13 mouse cellular contexts compared by ENCODE assay signal in the genomic region with DNA sequence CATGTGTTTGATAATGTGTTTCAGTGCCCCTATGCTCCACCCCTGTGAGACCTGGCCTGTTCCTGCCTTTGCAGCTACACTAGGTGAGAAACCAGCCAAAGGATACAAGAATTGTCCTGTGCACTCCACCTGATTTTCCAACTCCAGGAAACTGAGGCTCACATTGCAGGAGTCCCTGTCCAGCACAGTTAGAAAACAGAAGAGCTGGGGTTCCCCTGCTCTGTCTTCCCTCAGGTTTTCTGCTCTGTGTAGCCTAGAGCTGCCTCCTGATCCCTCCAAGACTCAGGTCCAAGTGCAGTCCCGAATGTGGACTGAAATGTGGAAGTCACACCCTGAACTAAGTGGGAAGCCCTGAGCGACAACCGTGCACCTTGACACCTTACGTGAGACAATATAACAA. TPM values are rescaled to one million over a fixed set of nuclear protein-coding genes. Genes with fewer than 3 reads are reported as not detected.
DNase-seq lines count a peak whose midpoint lies in the region; ATAC-seq and TF ChIP-seq lines count a peak whose summit lies in the region.
"Had no signal": no experiment of that assay in that cellular context is flagged by ENCODE, and none has a peak within 500 bp of the region (broad histone marks: within the 10 kb centered on the region; RNA-seq: fewer than 3 reads in every experiment).

No protein-coding gene starts in this region.

- no peak for DNase-seq in heart, adult 9 months (ENCODE audit: low spot score in 2 of 2)
- DNase-seq in lung, postnatal 0 days (ENCODE audit: low spot score), result no peak
- DNase-seq in lung, postnatal 4 days, result no peak
- DNase-seq in hindbrain, embryonic 14.5 days (ENCODE audit: low spot score), result no peak
- DNase-seq in adrenal gland, adult 8-10 months, result no peak
- DNase-seq: forebrain, postnatal 0 days; left cerebral cortex, postnatal 4 days; retina, postnatal 1 day had no signal

- no peak overlapping the region for H3K27ac ChIP-seq in heart, embryonic 15.5 days
- H3K27ac ChIP-seq in lung, postnatal 0 days (ENCODE audit: low read length), result no peak overlapping the region
- H3K27ac ChIP-seq in hindbrain, embryonic 14.5 days, result no peak overlapping the region
- no peak overlapping the region for H3K27ac ChIP-seq in midbrain, embryonic 13.5 days

- no peak for TF ChIP-seq CTCF in lung, postnatal 0 days (IDR thresholded peaks at IDR 0.05)

- H3K36me3 ChIP-seq in heart, embryonic 15.5 days, result no peaks in the 10 kb centered on the region
- no peaks in the 10 kb centered on the region for H3K36me3 ChIP-seq in lung, postnatal 0 days (ENCODE audit: insufficient read depth, low read length)
- no peaks in the 10 kb centered on the region for H3K36me3 ChIP-seq in hindbrain, embryonic 14.5 days (replicated peaks; ENCODE audit: control insufficient read depth, insufficient read depth)
- no peaks in the 10 kb centered on the region for H3K36me3 ChIP-seq in midbrain, embryonic 13.5 days

- peaks cover 17% of the 10 kb centered on the region; the same call in 1 of the 2 replicates for H3K27me3 ChIP-seq in heart, embryonic 15.5 days
- H3K27me3 ChIP-seq in lung, postnatal 0 days (replicated peaks; ENCODE audit: insufficient read depth, low read length), result no peaks in the 10 kb centered on the region; the same call in 1 of the 2 replicates
- peaks cover 28% of the 10 kb centered on the region for H3K27me3 ChIP-seq in hindbrain, embryonic 14.5 days (ENCODE audit: control insufficient read depth, insufficient read depth, low read length)
- peaks cover 51% of the 10 kb centered on the region for H3K27me3 ChIP-seq in midbrain, embryonic 13.5 days

- peak overlapping the region; percentile 60 for H3K4me2 ChIP-seq in heart, embryonic 15.5 days
- peak overlapping the region; percentile 47; the same call in 1 of the 2 replicates for H3K4me2 ChIP-seq in lung, postnatal 0 days (replicated peaks; ENCODE audit: low read depth, low read length)
- 0 out of 2 replicates have a peak overlapping the region, but pooled peaks have one; percentile 40 for H3K4me2 ChIP-seq in hindbrain, embryonic 14.5 days (replicated peaks)
- H3K4me2 ChIP-seq in midbrain, embryonic 13.5 days (replicated peaks), result peak overlapping the region; percentile 41; the same call in 1 of the 2 replicates

- TF ChIP-seq EP300 in lung, postnatal 0 days (IDR thresholded peaks at IDR 0.05), result no peak

- ATAC-seq in heart, embryonic 15.5 days (replicated peaks; ENCODE audit: insufficient number of reproducible peaks, insufficient read depth, low FRiP score, low read depth), result no peak
- no peak for ATAC-seq in lung, postnatal 0 days
- ATAC-seq in hindbrain, embryonic 14.5 days (ENCODE audit: low FRiP score), result no peak
- ATAC-seq in midbrain, embryonic 13.5 days, result no peak
- ATAC-seq in CD4-positive, CD25-positive, alpha-beta regulatory T cell, adult 4 months, result no peak
- ATAC-seq: forebrain, postnatal 0 days had no signal

- H3K4me1 ChIP-seq in heart, embryonic 15.5 days (replicated peaks), result peaks cover 34% of the 10 kb centered on the region
- H3K4me1 ChIP-seq in lung, postnatal 0 days (ENCODE audit: insufficient read depth, low read depth, low read length), result peaks cover 11% of the 10 kb centered on the region; the same call in 1 of the 2 replicates
- peaks cover 7% of the 10 kb centered on the region; the same call in 1 of the 2 replicates for H3K4me1 ChIP-seq in hindbrain, embryonic 14.5 days (replicated peaks; ENCODE audit: control insufficient read depth, insufficient read depth, low read length)
- peaks cover 27% of the 10 kb centered on the region for H3K4me1 ChIP-seq in midbrain, embryonic 13.5 days (replicated peaks)

- no peaks in the 10 kb centered on the region for H3K9me3 ChIP-seq in heart, embryonic 15.5 days (replicated peaks)
- H3K9me3 ChIP-seq in lung, postnatal 0 days (ENCODE audit: low read length), result no peaks in the 10 kb centered on the region
- no peaks in the 10 kb centered on the region for H3K9me3 ChIP-seq in hindbrain, embryonic 14.5 days (ENCODE audit: control insufficient read depth, low read length)
- no peaks in the 10 kb centered on the region for H3K9me3 ChIP-seq in midbrain, embryonic 13.5 days

- 86% methylated on average over 4 of the region's 4 CpGs for WGBS in heart, embryonic 15.5 days
- WGBS in lung, postnatal 0 days, result 78% methylated on average over 4 of the region's 4 CpGs
- 91% methylated on average over 4 of the region's 4 CpGs for WGBS in hindbrain, embryonic 14.5 days
- WGBS in midbrain, embryonic 13.5 days, result 91% methylated on average over 4 of the region's 4 CpGs

- no peak overlapping the region for H3K9ac ChIP-seq in heart, embryonic 15.5 days
- no peak overlapping the region for H3K9ac ChIP-seq in lung, postnatal 0 days (replicated peaks; ENCODE audit: low read depth)
- H3K9ac ChIP-seq in hindbrain, embryonic 14.5 days, result no peak overlapping the region
- H3K9ac ChIP-seq in midbrain, embryonic 13.5 days (replicated peaks), result peak overlapping the region; percentile 25; the same call in 1 of the 2 replicates
- H3K9ac ChIP-seq: forebrain, postnatal 0 days had no signal

- peak overlapping the region; percentile 31 for H3K4me3 ChIP-seq in heart, embryonic 15.5 days
- H3K4me3 ChIP-seq in lung, postnatal 0 days (ENCODE audit: low read depth, low read length), result no peak overlapping the region
- no peak overlapping the region for H3K4me3 ChIP-seq in hindbrain, embryonic 14.5 days (replicated peaks; ENCODE audit: low read length)
- 0 out of 2 replicates have a peak overlapping the region, but pooled peaks have one; percentile 2 for H3K4me3 ChIP-seq in midbrain, embryonic 13.5 days (replicated peaks)

RNA-seq across cellular contexts. Expression of gene Prnd, which starts 3.0 kb away (rescaled TPM):
- 25.9 and 28.0 TPM in 2 replicates for polyA plus RNA-seq in heart, embryonic 15.5 days (2015; fragmentation: Nextera tagmentation; extraction: Ambion mirVana)
- 3.5 and 6.0 TPM in 2 replicates for polyA plus RNA-seq in lung, postnatal 0 days (2015; fragmentation: Nextera tagmentation; extraction: Ambion mirVana)
- polyA plus RNA-seq in hindbrain, embryonic 14.5 days (2014; fragmentation: Nextera tagmentation; extraction: Ambion mirVana), result 11.8 and 15.0 TPM in 2 replicates
- 8.7 and 9.2 TPM in 2 replicates for polyA plus RNA-seq in midbrain, embryonic 13.5 days (2015; fragmentation: Nextera tagmentation; extraction: Ambion mirVana)
- under 1 TPM in 1 of 2 experiments, not detected in 1; 0.19 TPM for polyA plus RNA-seq in CD4-positive, CD25-positive, alpha-beta regulatory T cell, adult 4 months (2017; shearing (Covaris generic))
- total RNA-seq in adrenal gland, adult 8-10 months (2022), result 1 to 10 TPM in 1 of 4 experiments, under 1 TPM in 3; 0.29 to 1.1 (median 0.62) TPM

RNA-seq across cellular contexts. Expression of gene Prn, which starts 44.0 kb away (rescaled TPM):
- 0.22 TPM in 1 of 2 replicates, not detected in the other for polyA plus RNA-seq in heart, embryonic 15.5 days (2015; fragmentation: Nextera tagmentation; extraction: Ambion mirVana)
- not detected in 2 replicates for polyA plus RNA-seq in lung, postnatal 0 days (2015; fragmentation: Nextera tagmentation; extraction: Ambion mirVana)
- not detected in 2 replicates for polyA plus RNA-seq in hindbrain, embryonic 14.5 days (2014; fragmentation: Nextera tagmentation; extraction: Ambion mirVana)
- 0.34 TPM in 1 of 2 replicates, not detected in the other for polyA plus RNA-seq in midbrain, embryonic 13.5 days (2015; fragmentation: Nextera tagmentation; extraction: Ambion mirVana)
- polyA plus RNA-seq in CD4-positive, CD25-positive, alpha-beta regulatory T cell, adult 4 months (2017; shearing (Covaris generic)), result not detected
- not detected for total RNA-seq in adrenal gland, adult 8-10 months (2022)
- polyA plus RNA-seq: forebrain, postnatal 0 days; large intestine, adult 2 months; thymus, postnatal 0 days had no signal

RNA-seq across cellular contexts. Expression of gene Prnp, which starts 44.0 kb away (rescaled TPM):
- polyA plus RNA-seq in heart, embryonic 15.5 days (2015; fragmentation: Nextera tagmentation; extraction: Ambion mirVana), result 95.1 and 106 TPM in 2 replicates
- polyA plus RNA-seq in lung, postnatal 0 days (2015; fragmentation: Nextera tagmentation; extraction: Ambion mirVana), result 135 and 142 TPM in 2 replicates
- polyA plus RNA-seq in hindbrain, embryonic 14.5 days (2014; fragmentation: Nextera tagmentation; extraction: Ambion mirVana), result 99.5 and 101 TPM in 2 replicates
- 109 and 114 TPM in 2 replicates for polyA plus RNA-seq in midbrain, embryonic 13.5 days (2015; fragmentation: Nextera tagmentation; extraction: Ambion mirVana)
- polyA plus RNA-seq in CD4-positive, CD25-positive, alpha-beta regulatory T cell, adult 4 months (2017; shearing (Covaris generic)), result 10 to 100 TPM; 11.8 to 12.3 TPM
- total RNA-seq in adrenal gland, adult 8-10 months (2022), result 100 to 1,000 TPM in 3 of 4 experiments, 10 to 100 TPM in 1; 98.3 to 196 (median 146) TPM

Comparison
In these comparisons a context has a peak if more than half of its experiments do, and no peak if none do; other contexts are left out.
1. H3K4me3 ChIP-seq: peak in heart, embryonic 15.5 days (single experiment) and midbrain, embryonic 13.5 days (single experiment); none in lung, postnatal 0 days (single experiment) and hindbrain, embryonic 14.5 days (single experiment).
2. Peak in every context shown above with its lines, with median percentiles within 50 percentile points of each other: H3K4me2 ChIP-seq.